Mouse (Mus musculus): ENCODE measurements around the gene Zfp324. TPM values are rescaled to one million over a fixed set of nuclear protein-coding genes. Genes with fewer than 3 reads are reported as not detected.
A peak's percentile ranks its signal among the peaks of the same experiment; 100 is the strongest.

Gene Zfp324
- polyA plus RNA-seq, 1 experiment from 2014 or later = 2.7 TPM

- Histone ChIP-seq H3K9ac (no peak overlapping the region), H3K27ac (replicated peaks) (no peak overlapping the region), H3K4me2 (no peak overlapping the region), H3K4me1 (replicated peaks) (peaks cover 31% of the 10 kb centered on the region), H3K9me3 (replicated peaks) (no peaks in the 10 kb centered on the region), H3K36me3 (replicated peaks) (peaks cover 37% of the 10 kb centered on the region), H3K4me3 (replicated peaks) (no peak overlapping the region), H3K27me3 (no peaks in the 10 kb centered on the region)
- no peak for ATAC-seq (ENCODE audit: insufficient read depth)
- WGBS (ENCODE audit: insufficient replicate concordance) = 88% methylated on average over 25 of the region's 25 CpGs
Measured at GRCm38 (mm10) chr7:12970906-12971305, 5.3 kb downstream of the Zfp324 start.

GRCm38 (mm10) chr7:12977682-12978389 is 12.2 kb downstream of the Zfp324 start, which contains the start of gene Zfp446:
Zfp446 (plus strand) TSS chr7:12977848.
- peak within 1 kb of the TSS; percentile 67 for H3K4me3 ChIP-seq (replicated peaks)
- H3K36me3 ChIP-seq (replicated peaks) = no peaks in the 10 kb centered on the region
- H3K27ac ChIP-seq (replicated peaks) = peak within 1 kb of the TSS; percentile 93
- H3K4me1 ChIP-seq (replicated peaks) = peaks cover 28% of the 10 kb centered on the region
- peak; percentile 99 for ATAC-seq (ENCODE audit: insufficient read depth)
- WGBS (ENCODE audit: insufficient replicate concordance) = under 1% methylated on average over 49 of the region's 49 CpGs
- peak within 1 kb of the TSS; percentile 96 for H3K4me2 ChIP-seq
- no peaks in the 10 kb centered on the region for H3K9me3 ChIP-seq (replicated peaks)
- peak within 1 kb of the TSS; percentile 78 for H3K9ac ChIP-seq
- no peaks in the 10 kb centered on the region for H3K27me3 ChIP-seq

GRCm38 (mm10) chr7:12978931-12979722 is 13.5 kb downstream of the Zfp324 start:
- Histone ChIP-seq H3K4me3 (replicated peaks) (peak overlapping the region; percentile 67), H3K4me2 (peak overlapping the region; percentile 96), H3K4me1 (replicated peaks) (peaks cover 33% of the 10 kb centered on the region), H3K27ac (replicated peaks) (peak overlapping the region; percentile 93), H3K27me3 (no peaks in the 10 kb centered on the region), H3K9ac (peak overlapping the region; percentile 78), H3K36me3 (replicated peaks) (no peaks in the 10 kb centered on the region), H3K9me3 (replicated peaks) (no peaks in the 10 kb centered on the region)
- no peak for ATAC-seq (ENCODE audit: insufficient read depth)
- 73% methylated on average over 18 of the region's 18 CpGs for WGBS (ENCODE audit: insufficient replicate concordance)

DNA sequence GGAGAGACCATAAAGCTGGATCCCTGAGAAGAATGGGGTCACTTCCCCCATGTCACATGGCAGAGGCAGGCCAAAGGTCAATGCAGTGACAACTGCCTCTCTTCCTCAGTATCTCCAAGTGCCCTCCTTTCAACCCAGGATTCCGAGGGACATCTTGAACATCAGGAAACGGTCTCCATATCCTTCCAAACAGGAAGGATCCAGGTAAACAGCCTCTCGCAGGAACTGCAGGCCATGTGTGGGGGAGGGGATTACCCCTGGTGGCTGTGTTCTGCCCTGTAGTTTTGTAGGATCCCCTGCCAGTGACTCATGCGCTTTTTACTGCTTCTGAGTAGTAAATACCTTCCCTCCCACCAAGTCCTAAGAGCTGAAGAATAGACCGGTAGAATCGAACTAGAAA is 14.1 kb downstream of the Zfp324 start:
- H3K4me1 ChIP-seq (replicated peaks) = peaks cover 33% of the 10 kb centered on the region
- H3K4me3 ChIP-seq (replicated peaks) = no peak overlapping the region
- no peaks in the 10 kb centered on the region for H3K36me3 ChIP-seq (replicated peaks)
- no peaks in the 10 kb centered on the region for H3K27me3 ChIP-seq
- ATAC-seq (ENCODE audit: insufficient read depth) = no peak
- no peak overlapping the region for H3K4me2 ChIP-seq
- H3K9ac ChIP-seq = no peak overlapping the region
- H3K27ac ChIP-seq (replicated peaks) = 0 out of 2 replicates have a peak overlapping the region, but pooled peaks have one; percentile 93
- 66% methylated on average over 6 of the region's 6 CpGs for WGBS (ENCODE audit: insufficient replicate concordance)
- H3K9me3 ChIP-seq (replicated peaks) = no peaks in the 10 kb centered on the region

DNA sequence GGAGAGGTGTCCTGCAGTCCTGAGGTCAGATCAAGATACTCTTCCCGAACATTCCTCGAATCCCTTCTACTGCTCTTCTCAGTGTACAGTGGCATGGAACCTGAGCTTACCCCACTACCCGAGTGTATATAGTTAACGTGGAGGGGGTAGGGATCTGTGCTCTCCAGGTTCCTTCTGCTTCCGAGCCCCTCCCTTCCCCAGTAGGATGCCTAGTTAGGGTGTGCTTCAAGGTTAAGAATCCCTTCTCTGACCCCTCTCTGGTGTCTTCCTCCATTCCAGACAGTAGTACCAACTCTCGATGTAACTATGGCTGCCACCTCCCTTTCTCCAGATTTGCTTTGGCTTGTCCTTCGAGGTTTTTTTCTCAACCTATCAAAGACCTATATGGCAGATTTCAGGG is 14.7 kb downstream of the Zfp324 start:
- 79% methylated on average over 7 of the region's 7 CpGs for WGBS (ENCODE audit: insufficient replicate concordance)
- H3K9me3 ChIP-seq (replicated peaks) = no peaks in the 10 kb centered on the region
- peaks cover 36% of the 10 kb centered on the region for H3K4me1 ChIP-seq (replicated peaks)
- ATAC-seq (ENCODE audit: insufficient read depth) = no peak
- no peak overlapping the region for H3K4me3 ChIP-seq (replicated peaks)
- H3K27ac ChIP-seq (replicated peaks) = no peak overlapping the region
- H3K36me3 ChIP-seq (replicated peaks) = no peaks in the 10 kb centered on the region
- H3K27me3 ChIP-seq = no peaks in the 10 kb centered on the region
- no peak overlapping the region for H3K4me2 ChIP-seq
- H3K9ac ChIP-seq = no peak overlapping the region

DNA sequence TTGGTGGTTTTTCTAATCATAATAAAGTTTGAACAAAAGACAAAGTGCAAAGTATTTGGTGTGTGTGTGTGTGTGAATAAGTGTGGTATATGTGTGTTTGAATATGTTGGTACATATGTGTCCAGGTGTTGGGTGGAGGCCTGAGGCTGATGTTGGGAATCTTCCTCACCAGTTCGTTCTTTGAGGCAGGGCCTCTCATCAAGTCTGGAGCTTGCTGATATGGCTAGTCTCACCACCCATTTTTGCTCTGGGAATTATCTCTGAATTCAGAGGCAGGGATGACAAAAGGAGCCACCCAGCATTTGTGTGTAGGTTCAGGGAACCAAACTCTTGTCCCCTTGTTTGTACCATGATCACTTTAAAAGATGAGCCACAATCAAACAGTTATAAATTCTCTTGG is 20.1 kb downstream of the Zfp324 start:
- no peaks in the 10 kb centered on the region for H3K36me3 ChIP-seq (replicated peaks)
- H3K4me3 ChIP-seq (replicated peaks) = no peak overlapping the region
- 0 out of 2 replicates have a peak overlapping the region, but pooled peaks have one; percentile 53 for H3K27ac ChIP-seq (replicated peaks)
- no peaks in the 10 kb centered on the region for H3K27me3 ChIP-seq
- no peaks in the 10 kb centered on the region for H3K9me3 ChIP-seq (replicated peaks)
- peaks cover 39% of the 10 kb centered on the region for H3K4me1 ChIP-seq (replicated peaks)
- peak; percentile 55 for ATAC-seq (ENCODE audit: insufficient read depth)
- H3K9ac ChIP-seq = no peak overlapping the region
- no peak overlapping the region for H3K4me2 ChIP-seq
- 21% methylated on average over 1 of the region's 1 CpGs for WGBS (ENCODE audit: insufficient replicate concordance)

DNA sequence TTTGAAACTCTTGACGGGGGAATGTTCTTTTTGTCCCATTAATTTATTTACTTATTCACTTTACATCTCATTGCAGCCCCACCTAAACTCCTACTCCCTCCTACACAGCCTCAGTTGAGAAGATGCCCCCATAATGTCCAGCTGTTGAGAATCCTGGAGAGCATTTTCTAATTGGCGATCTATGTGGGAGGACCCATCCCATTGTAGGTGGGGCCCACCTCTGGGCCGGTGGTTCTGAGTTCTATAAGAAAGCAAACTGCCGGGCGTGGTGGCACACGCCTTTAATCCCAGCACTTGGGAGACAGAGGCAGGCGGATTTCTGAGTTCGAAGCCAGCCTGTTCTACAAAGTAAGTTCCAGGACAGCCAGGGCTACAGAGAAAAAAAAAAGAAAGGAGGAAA is 21.3 kb downstream of the Zfp324 start:
- Histone ChIP-seq H3K4me1 (replicated peaks) (peaks cover 39% of the 10 kb centered on the region), H3K4me2 (no peak overlapping the region)

GRCm38 (mm10) chr7:12987409-12988189 is 22.0 kb downstream of the Zfp324 start:
- Histone ChIP-seq H3K9ac (peak overlapping the region; percentile 40; the same call in 1 of the 2 replicates), H3K4me3 (replicated peaks) (no peak overlapping the region), H3K27ac (replicated peaks) (peak overlapping the region; percentile 66), H3K4me2 (peak overlapping the region; percentile 29; the same call in 1 of the 2 replicates), H3K27me3 (no peaks in the 10 kb centered on the region), H3K36me3 (replicated peaks) (no peaks in the 10 kb centered on the region), H3K4me1 (replicated peaks) (peaks cover 39% of the 10 kb centered on the region), H3K9me3 (replicated peaks) (no peaks in the 10 kb centered on the region)
- ATAC-seq (ENCODE audit: insufficient read depth) = peak; percentile 80
- 40% methylated on average over 8 of the region's 8 CpGs for WGBS (ENCODE audit: insufficient replicate concordance)

More for the DNA sequence above, 21.3 kb downstream of the Zfp324 start:
- no peak for ATAC-seq (ENCODE audit: insufficient read depth)
- H3K4me3 ChIP-seq (replicated peaks) = no peak overlapping the region
- peak overlapping the region; percentile 66; the same call in 1 of the 2 replicates for H3K27ac ChIP-seq (replicated peaks)
- H3K9me3 ChIP-seq (replicated peaks) = no peaks in the 10 kb centered on the region
- H3K36me3 ChIP-seq (replicated peaks) = no peaks in the 10 kb centered on the region
- WGBS (ENCODE audit: insufficient replicate concordance) = 66% methylated on average over 8 of the region's 8 CpGs
- H3K27me3 ChIP-seq = no peaks in the 10 kb centered on the region
- no peak overlapping the region for H3K9ac ChIP-seq

DNA sequence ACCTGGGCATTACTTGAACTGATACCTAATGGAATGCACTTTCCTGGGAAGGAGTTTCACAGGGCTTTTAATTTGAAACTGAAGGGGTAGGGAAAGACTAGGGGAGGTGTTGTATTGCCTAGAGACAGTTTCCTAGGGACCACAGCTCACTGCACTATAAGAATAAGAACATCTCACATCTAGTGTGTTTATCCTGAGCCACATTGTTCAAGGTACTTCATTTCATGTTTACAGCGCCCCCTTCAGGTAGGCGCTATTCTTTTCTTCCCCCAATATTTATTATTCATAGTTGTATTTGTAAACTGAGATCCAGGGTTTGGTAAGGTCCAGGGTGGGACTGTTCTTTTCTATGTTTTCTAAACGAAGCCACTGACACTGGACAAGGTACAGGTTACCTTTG is 26.6 kb downstream of the Zfp324 start:
- no peaks in the 10 kb centered on the region for H3K36me3 ChIP-seq (replicated peaks)
- no peak overlapping the region for H3K9ac ChIP-seq
- H3K4me1 ChIP-seq (replicated peaks) = peaks cover 16% of the 10 kb centered on the region
- no peak overlapping the region for H3K27ac ChIP-seq (replicated peaks)
- no peaks in the 10 kb centered on the region; the same call in 1 of the 2 replicates for H3K27me3 ChIP-seq
- WGBS (ENCODE audit: insufficient replicate concordance) = 2% methylated on average over 3 of the region's 3 CpGs
- no peak for ATAC-seq (ENCODE audit: insufficient read depth)
- no peaks in the 10 kb centered on the region for H3K9me3 ChIP-seq (replicated peaks)
- no peak overlapping the region for H3K4me3 ChIP-seq (replicated peaks)
- H3K4me2 ChIP-seq = no peak overlapping the region

GRCm38 (mm10) chr7:12993148-12993547 is 27.5 kb downstream of the Zfp324 start:
- WGBS (ENCODE audit: insufficient replicate concordance) = 70% methylated on average over 10 of the region's 10 CpGs
- no peaks in the 10 kb centered on the region for H3K36me3 ChIP-seq (replicated peaks)
- no peak for ATAC-seq (ENCODE audit: insufficient read depth)
- no peaks in the 10 kb centered on the region for H3K9me3 ChIP-seq (replicated peaks)
- no peak overlapping the region for H3K4me2 ChIP-seq
- no peak overlapping the region for H3K9ac ChIP-seq
- H3K4me1 ChIP-seq (replicated peaks) = peaks cover 6% of the 10 kb centered on the region
- H3K4me3 ChIP-seq (replicated peaks) = no peak overlapping the region
- H3K27ac ChIP-seq (replicated peaks) = no peak overlapping the region
- H3K27me3 ChIP-seq = no peaks in the 10 kb centered on the region; the same call in 1 of the 2 replicates

- Histone ChIP-seq H3K27ac (replicated peaks) (peak overlapping the region; percentile 19; the same call in 1 of the 2 replicates), H3K36me3 (replicated peaks) (no peaks in the 10 kb centered on the region), H3K9ac (no peak overlapping the region), H3K9me3 (replicated peaks) (no peaks in the 10 kb centered on the region), H3K27me3 (no peaks in the 10 kb centered on the region; the same call in 1 of the 2 replicates), H3K4me3 (replicated peaks) (no peak overlapping the region), H3K4me1 (replicated peaks) (no peaks in the 10 kb centered on the region), H3K4me2 (no peak overlapping the region)
- ATAC-seq (ENCODE audit: insufficient read depth) = no peak
Measured at GRCm38 (mm10) chr7:12995862-12996261, 30.2 kb downstream of the Zfp324 start.

Measured in liver, embryonic 15.5 days (tissue).